Mouse (Mus musculus): ENCODE results near the gene St6galnac4.

- TF ChIP-seq CTCF (IDR thresholded peaks at IDR 0.05; ENCODE audit: insufficient read depth, low read length), result peak; percentile 19; the same call in 1 of the 2 replicates
- TF ChIP-seq POLR2A (IDR thresholded peaks at IDR 0.05; ENCODE audit: borderline replicate concordance, extremely low read depth, low read depth, low read length), result no peak; the same call in 1 of the 2 replicates
These were observed 38.4 kb downstream of the St6galnac4 start for GRCm38 (mm10) chr2:32625212-32625872.
